Mouse (Mus musculus) neural tube, embryonic 11.5 days (tissue): Measurements from ENCODE around the gene Cacng8. TPM values are rescaled to one million over a fixed set of nuclear protein-coding genes. Genes with fewer than 3 reads are reported as not detected.

ENCODE experiments used
- ATAC-seq: fragments of 200-750 bp; cut with Nextera tagmentation; 2 replicates; pipeline ENCODE4 v1.8.0; 2017; ENCODE audit warnings: moderate number of reproducible peaks, mild to moderate bottlenecking, moderate TSS enrichment, moderate library complexity; ENCODE audit not compliant: insufficient read depth, low FRiP score, low TSS enrichment
- DNase-seq: peaks from one replicate; pipeline ENCODE4 v3.0.0-alpha.2; 2015; ENCODE audit warnings: low spot score
- H3K27ac ChIP-seq: fragments of 300-500 bp; sonication (generic); 2 replicates; pipeline ENCODE4 v1.5.1; 2014; ENCODE audit warnings: low read depth, mild to moderate bottlenecking, low read length
- H3K27me3 ChIP-seq: fragments of 300-500 bp; sonication (generic); 2 replicates; pipeline ENCODE4 v1.6.1; 2014; ENCODE audit warnings: mild to moderate bottlenecking, low read length, mixed read lengths; ENCODE audit not compliant: control insufficient read depth, insufficient read depth
- H3K36me3 ChIP-seq: fragments of 300-500 bp; sonication (generic); 2 replicates; pipeline ENCODE4 v1.6.1; 2014; ENCODE audit warnings: mild to moderate bottlenecking, low read length, moderate library complexity, mixed read lengths; ENCODE audit not compliant: control insufficient read depth, insufficient read depth
- H3K4me1 ChIP-seq: fragments of 300-500 bp; sonication (generic); 2 replicates; pipeline ENCODE4 v1.6.1; 2014; ENCODE audit warnings: low read length, mixed read lengths; ENCODE audit not compliant: control insufficient read depth, insufficient read depth
- H3K4me2 ChIP-seq: fragments of 300-500 bp; sonication (generic); 2 replicates; pipeline ENCODE4 v1.6.1; 2014; ENCODE audit warnings: low read depth, mild to moderate bottlenecking, moderate library complexity
- H3K4me3 ChIP-seq: fragments of 300-500 bp; sonication (generic); 2 replicates; pipeline ENCODE4 v1.5.1; 2014; ENCODE audit warnings: low read depth, low read length
- H3K9ac ChIP-seq: fragments of 300-500 bp; sonication (generic); 2 replicates; pipeline ENCODE4 v1.6.1; 2014; ENCODE audit warnings: mild to moderate bottlenecking, low read length
- H3K9me3 ChIP-seq: fragments of 300-500 bp; sonication (generic); 2 replicates; pipeline ENCODE4 v1.6.1; 2016; ENCODE audit warnings: low read length; ENCODE audit not compliant: control insufficient read depth
- WGBS: fragments of 180-500 bp; shearing (Covaris S2); extraction: QIAGEN DNeasy Blood & Tissue Kit; methylation state at CpG from one replicate; pipeline ENCODE4 v1.1.7; 2014; 5-methylcytosine and 5-hydroxymethylcytosine counted together
- polyA plus RNA-seq: library from polyadenylated mRNA; unstranded; fragments of >200 nt; fragmentation: Nextera tagmentation; extraction: Ambion mirVana; gene quantifications from 2 replicates; pipeline ENCODE4 v1.2.1, GENCODE M21; 2014

The Cacng8 gene
- polyA plus RNA-seq, 1 experiment from 2014 or later: 4.9 TPM

- WGBS: 80% methylated on average over 4 of the region's 4 CpGs
- Histone ChIP-seq H3K4me1 (no peaks in the 10 kb centered on the region), H3K4me3 (no peak overlapping the region), H3K27me3 (no peaks in the 10 kb centered on the region), H3K4me2 (no peak overlapping the region), H3K27ac (no peak overlapping the region), H3K9ac (no peak overlapping the region), H3K9me3 (no peaks in the 10 kb centered on the region), H3K36me3 (no peaks in the 10 kb centered on the region)
- DNase-seq (no peak), ATAC-seq (no peak)
These were observed 56.5 kb downstream of the Cacng8 start for GRCm38 (mm10) chr7:3447026-3447425.

DNA sequence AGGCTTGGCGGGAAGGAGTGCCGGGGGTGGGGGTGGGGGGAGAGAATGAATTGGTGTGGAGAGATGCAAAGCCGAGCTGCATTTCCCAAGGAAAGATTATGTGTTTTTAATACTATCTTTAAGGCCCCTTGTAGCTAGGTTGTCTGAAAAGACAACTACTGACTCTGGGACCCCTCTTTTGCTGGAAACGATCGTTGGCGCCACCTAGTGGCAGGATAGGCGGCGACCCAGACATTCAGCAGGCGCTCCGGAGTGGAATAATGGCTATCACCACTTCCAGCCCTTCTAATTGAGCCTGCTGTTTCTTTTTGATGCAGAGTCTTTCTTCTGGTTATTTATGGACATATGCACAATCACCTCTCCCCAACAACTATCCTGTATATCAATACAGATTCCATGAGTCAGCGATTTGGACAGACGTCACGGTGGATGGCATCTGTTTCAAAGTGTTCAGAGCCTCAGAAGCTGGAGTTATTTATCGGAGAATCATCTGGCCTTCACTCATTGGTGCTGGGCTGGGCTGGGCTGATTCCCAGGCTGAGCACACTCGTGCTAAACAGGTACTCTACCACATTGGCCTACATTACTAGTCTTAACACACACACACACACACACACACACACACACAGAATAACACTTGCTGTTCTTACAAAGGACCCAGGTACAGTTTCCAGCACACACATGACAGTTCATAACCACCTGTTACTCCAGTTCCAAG is 58.4 kb downstream of the Cacng8 start:
- no peaks in the 10 kb centered on the region for H3K36me3 ChIP-seq
- H3K4me3 ChIP-seq: no peak overlapping the region
- H3K4me2 ChIP-seq: no peak overlapping the region
- WGBS: 22% methylated on average over 15 of the region's 15 CpGs
- H3K9ac ChIP-seq: no peak overlapping the region
- ATAC-seq (no peak), DNase-seq (peak; percentile 76)
- no peaks in the 10 kb centered on the region for H3K27me3 ChIP-seq
- H3K9me3 ChIP-seq: no peaks in the 10 kb centered on the region
- no peaks in the 10 kb centered on the region for H3K4me1 ChIP-seq
- H3K27ac ChIP-seq: no peak overlapping the region

- no peaks in the 10 kb centered on the region for H3K36me3 ChIP-seq
- H3K9me3 ChIP-seq: no peaks in the 10 kb centered on the region
- no peaks in the 10 kb centered on the region for H3K4me1 ChIP-seq
- ATAC-seq (no peak), DNase-seq (no peak)
- no peak overlapping the region for H3K4me2 ChIP-seq
- no peak overlapping the region for H3K27ac ChIP-seq
- H3K9ac ChIP-seq: no peak overlapping the region
- WGBS: 65% methylated on average over 5 of the region's 5 CpGs
- H3K27me3 ChIP-seq: no peaks in the 10 kb centered on the region
- H3K4me3 ChIP-seq: no peak overlapping the region
These were observed 60.2 kb downstream of the Cacng8 start for GRCm38 (mm10) chr7:3450671-3451070.

DNA sequence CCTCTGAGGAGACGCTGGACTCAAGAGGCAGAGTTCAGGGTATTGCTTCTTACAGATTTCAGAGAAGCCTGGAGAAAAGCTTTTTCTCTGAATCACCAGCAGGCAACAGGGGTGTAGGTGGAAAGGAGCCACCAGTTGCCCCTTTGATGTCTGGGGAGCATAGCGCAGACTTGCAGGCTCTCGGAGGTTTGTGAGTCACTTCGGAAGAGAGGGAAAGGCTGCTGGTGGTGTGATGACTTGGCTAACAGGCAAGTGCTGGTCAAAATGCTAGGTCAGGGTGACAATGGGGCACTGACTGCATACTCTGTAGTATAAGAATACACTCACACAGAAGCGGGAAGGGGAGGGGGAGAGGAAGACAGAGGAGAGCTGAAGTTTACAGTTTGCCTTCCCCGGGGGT is 60.7 kb downstream of the Cacng8 start:
- no peak overlapping the region for H3K4me3 ChIP-seq
- no peak for DNase-seq
- WGBS: 35% methylated on average over 6 of the region's 6 CpGs
- H3K9ac ChIP-seq: no peak overlapping the region
- no peak overlapping the region for H3K4me2 ChIP-seq
- no peak overlapping the region for H3K27ac ChIP-seq
- H3K27me3 ChIP-seq: no peaks in the 10 kb centered on the region
- no peaks in the 10 kb centered on the region for H3K36me3 ChIP-seq
- H3K4me1 ChIP-seq: no peaks in the 10 kb centered on the region
- no peak for ATAC-seq
- no peaks in the 10 kb centered on the region for H3K9me3 ChIP-seq

DNA sequence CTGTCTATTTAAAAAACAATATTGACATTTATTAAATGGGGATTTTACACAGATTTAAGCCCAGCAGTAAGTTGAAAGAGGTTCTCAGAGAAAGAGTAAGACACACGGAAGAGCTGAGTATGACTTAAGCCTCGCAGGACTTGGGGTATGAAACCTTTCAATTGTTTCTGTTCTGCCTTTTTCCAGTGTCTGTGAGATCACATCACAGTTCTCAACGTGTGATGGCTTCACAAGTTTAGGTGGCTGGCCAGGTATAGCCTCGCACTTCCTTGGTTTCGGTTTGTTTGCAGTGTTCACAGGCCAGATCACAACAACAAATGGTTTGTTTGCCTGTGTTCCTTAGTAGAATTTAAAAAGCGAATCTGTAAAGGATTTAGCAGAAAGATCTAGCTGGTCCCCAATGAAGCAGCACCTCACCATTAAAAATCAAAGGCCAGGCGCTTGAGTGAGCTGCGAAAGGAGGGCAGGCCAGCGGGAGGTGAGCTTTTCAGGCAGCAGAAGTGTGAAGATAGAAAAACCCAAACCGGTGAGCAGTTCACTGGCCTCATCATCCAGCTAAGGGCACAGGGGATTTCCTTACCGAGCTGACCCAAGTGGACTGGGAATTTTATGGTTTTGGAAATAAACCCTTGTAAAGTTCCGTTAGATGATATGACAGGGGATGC is 62.5 kb downstream of the Cacng8 start:
- Histone ChIP-seq H3K9ac (no peak overlapping the region), H3K4me3 (no peak overlapping the region), H3K27ac (no peak overlapping the region), H3K4me1 (no peaks in the 10 kb centered on the region), H3K27me3 (no peaks in the 10 kb centered on the region), H3K4me2 (no peak overlapping the region), H3K36me3 (no peaks in the 10 kb centered on the region), H3K9me3 (no peaks in the 10 kb centered on the region)
- WGBS: 55% methylated on average over 12 of the region's 12 CpGs
- DNase-seq (no peak), ATAC-seq (no peak)

DNA sequence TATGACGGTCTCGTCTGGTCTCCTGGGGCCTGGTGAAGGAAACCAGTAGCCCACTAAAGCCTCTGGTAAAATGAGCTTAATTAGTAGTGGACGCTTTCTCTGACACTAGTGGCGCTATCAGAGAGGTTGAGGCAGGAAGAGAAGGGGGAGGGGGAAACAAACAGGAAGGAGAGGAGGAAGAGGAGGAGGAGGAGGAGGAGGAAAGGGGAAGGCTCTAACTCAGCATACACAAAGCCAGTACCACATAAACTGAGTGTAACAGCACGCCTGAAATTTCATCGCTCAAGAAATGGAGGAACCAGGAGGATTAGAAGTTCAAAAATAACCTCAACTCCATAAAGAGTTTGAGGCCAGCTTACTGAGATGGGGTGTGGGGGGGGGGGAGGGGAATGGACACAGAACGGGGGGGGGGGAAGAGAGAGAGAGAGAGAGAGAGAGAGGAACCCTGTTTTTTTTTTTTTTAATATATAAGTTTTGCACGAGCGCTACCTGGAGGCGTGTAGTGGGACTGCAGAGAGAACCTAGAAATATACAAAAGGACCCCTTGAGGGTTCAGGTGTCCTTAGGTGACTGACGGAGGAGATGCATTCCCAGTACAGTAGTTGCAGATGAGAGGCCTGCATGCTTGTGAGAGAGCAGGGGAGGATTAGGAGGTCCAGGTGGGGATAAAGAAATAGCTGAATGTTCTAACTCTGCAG is 63.2 kb downstream of the Cacng8 start:
- H3K9ac ChIP-seq: no peak overlapping the region
- DNase-seq (no peak), ATAC-seq (no peak)
- H3K27me3 ChIP-seq: no peaks in the 10 kb centered on the region
- H3K4me3 ChIP-seq: no peak overlapping the region
- no peaks in the 10 kb centered on the region for H3K4me1 ChIP-seq
- H3K4me2 ChIP-seq: no peak overlapping the region
- H3K27ac ChIP-seq: no peak overlapping the region
- no peaks in the 10 kb centered on the region for H3K36me3 ChIP-seq
- no peaks in the 10 kb centered on the region for H3K9me3 ChIP-seq
- WGBS: 61% methylated on average over 11 of the region's 11 CpGs

GRCm38 (mm10) chr7:3457111-3457840 is 66.8 kb downstream of the Cacng8 start:
- no peaks in the 10 kb centered on the region for H3K4me1 ChIP-seq
- no peak overlapping the region for H3K9ac ChIP-seq
- no peak overlapping the region for H3K27ac ChIP-seq
- 96% methylated on average over 10 of the region's 10 CpGs for WGBS
- ATAC-seq (no peak), DNase-seq (no peak)
- 0 out of 2 replicates have a peak, but pooled peaks cover 2% of the 10 kb centered on the region for H3K9me3 ChIP-seq
- no peaks in the 10 kb centered on the region for H3K36me3 ChIP-seq
- no peak overlapping the region for H3K4me3 ChIP-seq
- no peaks in the 10 kb centered on the region for H3K27me3 ChIP-seq
- no peak overlapping the region for H3K4me2 ChIP-seq

DNA sequence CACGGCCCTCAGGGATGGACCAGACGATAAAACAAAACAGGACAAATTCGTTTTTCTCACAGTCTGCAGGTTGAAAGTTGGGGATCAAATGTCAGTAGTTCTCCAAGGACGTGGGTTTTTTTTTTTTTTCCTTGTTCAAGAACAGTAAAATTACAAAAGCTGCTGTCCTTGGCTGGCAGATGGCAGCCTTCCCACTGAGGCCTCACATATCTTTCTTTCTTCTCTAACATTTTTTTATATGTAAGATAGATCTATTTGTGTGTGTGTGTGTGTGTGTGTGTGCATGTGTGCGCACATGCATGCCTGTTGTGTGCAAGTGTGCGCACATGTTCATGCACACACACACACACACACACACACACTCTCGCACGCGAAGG is 67.3 kb downstream of the Cacng8 start:
- 0 out of 2 replicates have a peak, but pooled peaks cover 2% of the 10 kb centered on the region for H3K9me3 ChIP-seq
- H3K27ac ChIP-seq: no peak overlapping the region
- no peaks in the 10 kb centered on the region for H3K36me3 ChIP-seq
- H3K4me1 ChIP-seq: no peaks in the 10 kb centered on the region
- H3K4me3 ChIP-seq: no peak overlapping the region
- no peak for DNase-seq
- H3K9ac ChIP-seq: no peak overlapping the region
- WGBS: 84% methylated on average over 9 of the region's 9 CpGs
- ATAC-seq: no peak
- H3K27me3 ChIP-seq: no peaks in the 10 kb centered on the region
- H3K4me2 ChIP-seq: no peak overlapping the region
